Mouse (Mus musculus) E14TG2a.4 (cell line): ENCODE data around the gene Bcl2.

ENCODE experiments used
- CTCF ChIP-seq: conservative IDR thresholded peaks from 2 replicates; pipeline ENCODE4 v1.5.1; 2014; ENCODE audit warnings: low read length
- NANOG ChIP-seq: IDR thresholded peaks from 2 replicates; pipeline ENCODE4 v1.6.1; 2014; ENCODE audit warnings: borderline replicate concordance, low read length, mixed read lengths
- POU5F1 ChIP-seq: IDR thresholded peaks from 2 replicates; pipeline ENCODE4 v1.6.1; 2014; ENCODE audit warnings: low read length, borderline replicate concordance

DNA sequence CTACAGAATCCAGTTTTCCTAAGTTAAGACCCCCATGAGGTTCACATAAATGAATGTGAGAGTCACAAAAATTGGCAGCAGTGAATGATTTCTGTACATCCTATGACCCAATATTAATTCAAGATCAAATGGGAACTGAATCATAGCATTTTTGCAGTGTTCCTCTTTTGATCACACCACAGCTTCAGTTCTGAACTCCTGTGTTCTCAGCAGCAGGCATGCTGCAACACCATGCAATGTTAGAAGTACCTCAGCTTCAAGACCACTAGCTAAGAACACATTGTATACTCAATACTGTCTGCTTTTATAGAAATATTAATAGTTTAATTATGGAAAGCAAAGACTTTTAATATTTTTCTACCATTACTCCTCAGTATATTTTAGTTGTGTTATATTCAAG, 85.8 kb downstream of the Bcl2 start:
- TF ChIP-seq CTCF (no peak), POU5F1 (no peak), NANOG (no peak)
